Mouse (Mus musculus) hematopoietic stem cell, adult 5-6 weeks (primary cell): ENCODE results near the gene Ccer1. TPM values are rescaled to one million over a fixed set of nuclear protein-coding genes. Genes with fewer than 3 reads are reported as not detected.
"Not testable (repeated sequence)": the region's sequence is repeated elsewhere in the genome, so short reads cannot be mapped to it uniquely, and the experiment has no call there.

Experiments used
- ATAC-seq, 2 experiments: fragments of 125-278 bp in 1 of 2; replicated peaks in 1 of 2; 2 replicates each; pipeline ENCODE4 v1.8.0; 2016 to 2017; ENCODE audit warnings: inconsistent platforms in 2 of 2, mild to moderate bottlenecking in 2 of 2, moderate number of reproducible peaks in 2 of 2, low read depth in 1 of 2, moderate TSS enrichment in 1 of 2; ENCODE audit not compliant: low FRiP score in 2 of 2, poor library complexity in 2 of 2, severe bottlenecking in 2 of 2, insufficient read depth in 1 of 2, low TSS enrichment in 1 of 2
- total RNA-seq: library from RNA; stranded (forward); fragments of 172-1452, 232-1000 nt; gene quantifications from 2 replicates; pipeline ENCODE4 v1.2.3, GENCODE M21; 2017

Gene Ccer1
- total RNA-seq, 1 experiment from 2014 or later, result not detected

- ATAC-seq, result no peak
Measured at GRCm38 (mm10) chr10:97722709-97723108, 29.9 kb downstream of the Ccer1 start.

GRCm38 (mm10) chr10:97725929-97726328, 33.1 kb downstream of the Ccer1 start:
- no peak for ATAC-seq

GRCm38 (mm10) chr10:97726655-97727054, 33.8 kb downstream of the Ccer1 start, which contains the start of gene C030005K15Rik:
TSS of gene C030005K15Rik (minus strand) at chr10:97726755.
- not testable (repeated sequence) for ATAC-seq

Other genes with a start within 250 kb of the Ccer1 start
- not detected in 2 replicates for gene Dcn, start 213.4 kb upstream of the Ccer1 start, total RNA-seq
- not detected in 2 replicates for gene Lum, start 127.9 kb upstream of the Ccer1 start, total RNA-seq
- gene Kera, start 86.2 kb upstream of the Ccer1 start, total RNA-seq, result not detected in 2 replicates
- not detected in 2 replicates for gene Epyc, start 49.0 kb upstream of the Ccer1 start, total RNA-seq
- not detected in 2 replicates for gene C030005K15Rik, start 33.7 kb downstream of the Ccer1 start, total RNA-seq